Mouse (Mus musculus) heart, embryonic 11.5 days (tissue): ENCODE measurements around the gene E2f1. TPM values are rescaled to one million over a fixed set of nuclear protein-coding genes. Genes with fewer than 3 reads are reported as not detected.

Source experiments
- ATAC-seq: fragments of 200-750 bp; cut with Nextera tagmentation; replicated peaks from 2 replicates; pipeline ENCODE4 v1.8.0; 2017; ENCODE audit warnings: moderate library complexity; ENCODE audit not compliant: insufficient number of reproducible peaks, low FRiP score, low TSS enrichment
- H3K27ac ChIP-seq: fragments of 300-500 bp; sonication (generic); 2 replicates; pipeline ENCODE4 v1.5.1; 2014; ENCODE audit warnings: mild to moderate bottlenecking, low read depth, low read length
- H3K27me3 ChIP-seq: fragments of 300-500 bp; sonication (generic); 2 replicates; pipeline ENCODE4 v1.6.1; 2014; ENCODE audit warnings: mild to moderate bottlenecking, low read length, mixed read lengths; ENCODE audit not compliant: control insufficient read depth, insufficient read depth
- H3K36me3 ChIP-seq: fragments of 300-500 bp; sonication (generic); 2 replicates; pipeline ENCODE4 v1.6.1; 2014; ENCODE audit warnings: mild to moderate bottlenecking, low read length, moderate library complexity, mixed read lengths; ENCODE audit not compliant: control insufficient read depth, insufficient read depth
- H3K4me1 ChIP-seq: fragments of 300-500 bp; sonication (generic); 2 replicates; pipeline ENCODE4 v1.6.1; 2014; ENCODE audit warnings: low read length; ENCODE audit not compliant: control insufficient read depth, insufficient read depth
- H3K4me2 ChIP-seq: fragments of 300-500 bp; sonication (generic); 2 replicates; pipeline ENCODE4 v1.6.1; 2014; ENCODE audit warnings: mild to moderate bottlenecking, moderate library complexity
- H3K4me3 ChIP-seq: fragments of 300-500 bp; sonication (generic); 2 replicates; pipeline ENCODE4 v1.5.1; 2014; ENCODE audit warnings: low read depth, low read length
- H3K9ac ChIP-seq: fragments of 300-500 bp; sonication (generic); 2 replicates; pipeline ENCODE4 v1.6.1; 2014; ENCODE audit warnings: mild to moderate bottlenecking, low read depth, low read length, moderate library complexity
- H3K9me3 ChIP-seq: fragments of 300-500 bp; sonication (generic); replicated peaks from 2 replicates; pipeline ENCODE4 v1.6.1; 2016; ENCODE audit warnings: low read length; ENCODE audit not compliant: control insufficient read depth
- WGBS: fragments of 180-500 bp; shearing (Covaris S2); extraction: QIAGEN DNeasy Blood & Tissue Kit; methylation state at CpG from one replicate; pipeline ENCODE4 v1.1.7; 2014; ENCODE audit not compliant: insufficient replicate concordance; 5-methylcytosine and 5-hydroxymethylcytosine counted together
- polyA plus RNA-seq: library from polyadenylated mRNA; unstranded; fragments of >200 nt; fragmentation: Nextera tagmentation; extraction: Ambion mirVana; gene quantifications from 2 replicates; pipeline ENCODE4 v1.2.1, GENCODE M21; 2014

E2f1 gene
- polyA plus RNA-seq, 1 experiment from 2014 or later: 6.5 TPM

DNA sequence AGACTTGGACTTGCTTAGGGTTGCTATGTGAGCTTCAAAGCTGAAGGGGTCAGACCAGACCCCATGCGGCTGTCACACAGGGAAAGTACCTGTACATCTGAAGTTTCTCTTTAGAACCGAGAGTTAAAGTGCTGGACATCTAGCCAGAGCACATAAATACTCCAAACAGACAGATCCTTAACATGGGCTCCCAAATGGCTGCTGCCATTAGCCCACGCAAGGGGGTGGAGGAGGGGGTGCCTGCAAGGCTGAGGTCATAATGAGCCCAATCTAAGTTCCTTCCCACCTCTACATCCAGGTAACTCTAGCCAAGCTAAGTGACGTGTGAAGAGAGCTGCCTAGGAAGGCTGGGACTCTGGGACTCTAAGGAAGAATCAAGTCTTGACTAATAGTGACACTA lies 18.2 kb downstream of the E2f1 start, which contains the start of gene Actl10:
Gene Actl10, plus strand, starts transcription at position 301 of the 400 bp plus-strand sequence.
- H3K36me3 ChIP-seq: no peaks in the 10 kb centered on the region
- H3K9me3 ChIP-seq: no peaks in the 10 kb centered on the region
- no peak within 1 kb of the TSS for H3K27ac ChIP-seq
- peak within 1 kb of the TSS; percentile 60 for H3K4me2 ChIP-seq
- H3K4me3 ChIP-seq: peak within 1 kb of the TSS; percentile 20
- H3K9ac ChIP-seq: no peak within 1 kb of the TSS
- peaks cover 12% of the 10 kb centered on the region; the same call in 1 of the 2 replicates for H3K4me1 ChIP-seq
- WGBS: 80% methylated on average over 4 of the region's 4 CpGs
- no peak for ATAC-seq
- H3K27me3 ChIP-seq: peaks cover 28% of the 10 kb centered on the region

DNA sequence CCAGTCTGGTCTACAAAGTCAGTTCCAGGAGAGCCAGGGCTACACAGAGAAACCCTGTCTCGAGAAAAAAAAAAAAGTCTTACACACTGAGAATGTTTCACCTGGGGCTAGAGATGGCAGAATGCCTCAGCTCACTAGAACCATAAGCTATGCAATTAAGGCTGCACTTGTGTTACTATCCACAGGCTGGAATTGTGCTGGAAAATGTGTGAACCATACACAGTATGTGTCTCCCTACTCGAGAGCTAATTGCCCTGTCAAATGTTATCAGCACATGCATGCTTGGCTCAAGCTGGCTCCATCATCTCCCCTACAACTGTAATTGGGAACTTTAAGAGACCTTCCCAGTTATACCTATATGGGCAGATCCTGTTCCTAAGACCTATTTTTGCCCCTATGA lies 18.8 kb downstream of the E2f1 start:
- Histone ChIP-seq H3K27me3 (peaks cover 28% of the 10 kb centered on the region), H3K36me3 (no peaks in the 10 kb centered on the region), H3K4me1 (peaks cover 12% of the 10 kb centered on the region; the same call in 1 of the 2 replicates), H3K27ac (no peak overlapping the region), H3K4me2 (no peak overlapping the region), H3K9ac (no peak overlapping the region), H3K9me3 (no peaks in the 10 kb centered on the region), H3K4me3 (no peak overlapping the region)
- 56% methylated on average over 2 of the region's 2 CpGs for WGBS
- no peak for ATAC-seq

DNA sequence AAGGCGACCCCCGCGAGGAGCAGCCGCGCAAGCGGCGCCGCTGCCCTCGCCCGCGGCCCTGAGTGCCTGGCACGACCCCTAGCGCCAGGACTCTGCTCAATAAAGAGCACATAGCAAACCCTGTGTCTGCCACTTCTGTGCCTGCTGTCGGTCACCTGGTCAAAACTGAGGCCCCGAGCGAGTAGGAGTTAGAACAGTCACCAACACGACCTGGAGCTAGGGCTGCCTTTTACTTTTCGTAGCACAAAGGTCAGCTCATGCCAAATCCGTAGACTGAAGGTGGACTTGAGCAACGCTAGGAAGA lies 19.9 kb downstream of the E2f1 start:
- Histone ChIP-seq H3K27ac (no peak overlapping the region), H3K9me3 (no peaks in the 10 kb centered on the region), H3K4me3 (peak overlapping the region; percentile 42), H3K27me3 (peaks cover 28% of the 10 kb centered on the region), H3K9ac (no peak overlapping the region), H3K36me3 (no peaks in the 10 kb centered on the region), H3K4me1 (peaks cover 12% of the 10 kb centered on the region; the same call in 1 of the 2 replicates), H3K4me2 (peak overlapping the region; percentile 82)
- WGBS: 14% methylated on average over 20 of the region's 20 CpGs
- no peak for ATAC-seq

DNA sequence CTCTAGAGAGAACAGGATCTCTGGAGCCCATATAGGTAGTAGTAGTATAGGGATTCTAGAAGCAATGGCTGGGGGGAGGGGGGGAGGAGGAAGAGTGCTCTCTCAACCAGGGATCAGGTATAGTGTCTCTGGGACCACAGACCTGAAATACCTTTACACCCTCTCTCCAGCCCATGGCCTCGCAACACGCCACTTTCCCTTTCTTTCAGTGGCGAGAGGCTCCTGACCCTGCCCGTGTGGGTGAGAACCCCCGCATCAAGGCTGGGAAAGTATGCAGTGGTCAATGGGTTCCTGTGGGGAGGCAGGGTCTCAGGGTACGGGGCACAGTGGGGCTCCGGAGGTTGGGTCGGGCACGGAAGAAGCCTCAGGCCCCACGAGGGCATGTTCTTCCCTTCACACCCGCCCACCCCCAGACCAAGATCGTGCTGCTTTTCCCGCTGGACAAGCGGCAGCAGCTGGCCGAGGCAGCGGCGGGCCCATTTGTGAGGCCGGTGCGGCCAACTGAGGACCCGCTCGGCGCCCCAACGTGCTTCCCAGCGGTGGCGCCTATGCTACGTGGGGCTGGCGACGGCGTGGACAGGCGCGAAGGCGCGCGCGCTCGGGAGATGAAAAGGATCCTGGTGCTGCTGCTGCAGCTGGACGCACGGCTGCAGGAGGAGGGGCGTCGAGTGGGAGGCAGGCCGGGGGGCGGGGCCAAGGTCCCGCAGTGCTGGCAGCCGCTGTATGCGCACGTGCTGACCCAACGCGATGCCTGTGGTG lies 20.4 kb downstream of the E2f1 start:
- Histone ChIP-seq H3K4me1 (peaks cover 12% of the 10 kb centered on the region; the same call in 1 of the 2 replicates), H3K9ac (peak overlapping the region; percentile 0; the same call in 1 of the 2 replicates), H3K27ac (no peak overlapping the region), H3K9me3 (no peaks in the 10 kb centered on the region), H3K4me3 (peak overlapping the region; percentile 42), H3K36me3 (no peaks in the 10 kb centered on the region), H3K27me3 (peaks cover 28% of the 10 kb centered on the region), H3K4me2 (peak overlapping the region; percentile 82)
- WGBS: 4% methylated on average over 47 of the region's 48 CpGs
- peak; percentile 66 for ATAC-seq

DNA sequence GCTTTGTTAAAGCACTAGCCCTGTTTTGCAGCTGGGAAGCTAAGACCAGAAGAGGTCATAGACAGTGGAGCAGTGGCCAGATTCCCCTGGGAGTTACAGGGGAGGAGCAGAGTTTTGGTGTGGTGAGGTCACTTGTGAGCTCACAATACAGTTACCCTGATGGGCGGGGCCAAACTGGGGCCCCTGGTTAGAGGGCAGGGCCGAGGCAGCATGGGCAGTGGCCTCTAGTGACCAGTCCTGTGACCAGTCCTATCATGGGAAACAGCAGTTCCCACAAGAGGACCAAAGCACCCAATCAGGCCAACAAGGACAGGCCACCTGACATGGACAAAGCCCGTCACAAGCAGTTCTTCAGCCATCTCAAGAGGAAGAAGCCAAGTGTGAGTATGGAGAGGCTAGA lies 21.0 kb downstream of the E2f1 start:
- H3K4me2 ChIP-seq: peak overlapping the region; percentile 82; the same call in 1 of the 2 replicates
- H3K9ac ChIP-seq: no peak overlapping the region
- no peaks in the 10 kb centered on the region for H3K9me3 ChIP-seq
- H3K27me3 ChIP-seq: peaks cover 28% of the 10 kb centered on the region
- no peaks in the 10 kb centered on the region for H3K36me3 ChIP-seq
- ATAC-seq: peak; percentile 26; the same call in 1 of the 2 replicates
- 47% methylated on average over 3 of the region's 3 CpGs for WGBS
- H3K4me3 ChIP-seq: no peak overlapping the region
- H3K4me1 ChIP-seq: peaks cover 12% of the 10 kb centered on the region; the same call in 1 of the 2 replicates
- no peak overlapping the region for H3K27ac ChIP-seq

DNA sequence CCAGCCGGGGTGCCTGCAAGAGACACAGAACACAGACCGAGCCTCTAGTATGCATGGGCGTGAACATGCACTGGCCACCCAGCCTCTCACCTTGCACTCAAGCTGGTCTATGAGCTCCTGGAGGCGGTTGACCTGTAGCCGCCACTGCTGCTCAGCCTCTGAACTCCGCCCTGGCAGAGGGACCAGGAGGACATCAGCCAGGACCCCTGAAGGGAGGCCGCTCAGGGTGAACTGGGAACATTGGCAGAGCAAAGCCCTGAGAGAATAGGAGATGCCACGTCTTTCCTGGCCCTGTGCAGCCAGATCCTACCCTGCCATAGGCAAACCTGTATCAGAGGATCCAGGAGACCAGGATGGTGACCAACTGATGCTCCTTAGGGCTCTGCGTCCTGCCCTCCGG lies 23.0 kb downstream of the E2f1 start, which contains the start of gene 1700003F12Rik:
Gene 1700003F12Rik, plus strand, starts transcription at position 375 of the 400 bp plus-strand sequence.
- peaks cover 2% of the 10 kb centered on the region; the same call in 1 of the 2 replicates for H3K4me1 ChIP-seq
- ATAC-seq: no peak
- H3K9me3 ChIP-seq: no peaks in the 10 kb centered on the region
- WGBS: 88% methylated on average over 10 of the region's 10 CpGs
- no peak within 1 kb of the TSS for H3K4me3 ChIP-seq
- H3K9ac ChIP-seq: no peak within 1 kb of the TSS
- peaks cover 20% of the 10 kb centered on the region for H3K27me3 ChIP-seq
- no peaks in the 10 kb centered on the region for H3K36me3 ChIP-seq
- H3K27ac ChIP-seq: no peak within 1 kb of the TSS
- no peak within 1 kb of the TSS for H3K4me2 ChIP-seq

DNA sequence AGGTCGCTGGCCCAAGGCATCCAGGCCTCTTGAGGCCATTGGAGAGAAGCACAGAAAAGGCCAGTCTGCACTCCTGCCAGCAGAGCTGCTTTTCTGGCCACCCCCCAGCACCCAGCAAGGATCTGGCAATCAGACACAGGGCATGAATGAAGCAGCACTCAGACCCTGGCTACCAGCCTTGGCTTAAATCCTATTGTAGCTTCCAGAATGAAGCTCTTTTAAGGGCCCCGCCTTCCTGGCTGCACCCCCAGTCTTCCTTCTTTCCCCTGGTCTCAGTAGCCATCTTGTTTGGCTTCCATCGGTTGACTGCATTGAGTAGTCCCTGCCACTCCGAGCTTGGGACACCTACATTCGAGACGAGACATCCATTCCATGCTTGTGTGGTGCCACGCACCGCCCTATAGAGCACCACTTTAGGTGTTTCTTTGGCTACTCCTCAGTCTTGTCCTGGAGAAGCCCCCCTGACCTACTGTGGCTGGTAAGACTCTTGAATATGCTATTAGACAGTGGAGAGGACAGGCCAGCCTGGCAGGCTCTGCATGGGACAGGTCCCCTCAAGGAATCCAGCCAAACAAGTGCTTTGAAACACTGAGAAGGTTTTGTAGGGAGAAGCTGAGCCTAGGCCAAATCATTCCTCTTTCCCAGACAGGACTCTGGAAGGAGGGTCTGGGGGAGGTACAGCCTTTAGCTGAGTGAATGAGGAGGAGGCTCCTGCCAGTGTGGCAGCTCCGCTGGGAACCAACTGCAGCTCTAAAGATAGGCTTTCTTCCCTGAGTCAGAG lies 25.9 kb downstream of the E2f1 start:
- Histone ChIP-seq H3K27ac (no peak overlapping the region), H3K4me2 (no peak overlapping the region), H3K4me3 (no peak overlapping the region), H3K27me3 (no peaks in the 10 kb centered on the region), H3K36me3 (no peaks in the 10 kb centered on the region), H3K4me1 (0 out of 2 replicates have a peak, but pooled peaks cover 3% of the 10 kb centered on the region), H3K9me3 (no peaks in the 10 kb centered on the region), H3K9ac (no peak overlapping the region)
- ATAC-seq: no peak
- WGBS: 80% methylated on average over 9 of the region's 9 CpGs

DNA sequence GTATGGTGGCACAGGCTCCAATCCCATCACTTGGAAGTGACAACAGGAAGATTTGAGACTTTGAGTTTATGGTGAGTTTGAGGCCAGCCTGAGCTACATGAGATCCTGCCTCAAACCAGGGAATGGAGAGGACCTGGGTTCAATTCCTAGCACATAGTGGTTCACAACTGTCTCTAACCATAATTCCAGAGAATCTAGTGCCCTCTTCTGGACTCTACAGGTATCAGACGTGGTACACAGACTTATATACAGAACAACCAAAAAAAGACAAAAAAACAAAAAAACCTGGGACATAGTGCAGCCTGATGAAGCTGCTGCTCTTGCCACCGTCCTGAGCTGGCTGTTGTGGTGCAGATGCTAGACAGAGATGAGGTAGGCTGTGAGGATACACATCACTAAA lies 28.1 kb downstream of the E2f1 start:
- no peak overlapping the region for H3K27ac ChIP-seq
- no peak for ATAC-seq
- H3K27me3 ChIP-seq: no peaks in the 10 kb centered on the region
- H3K4me2 ChIP-seq: no peak overlapping the region
- no peak overlapping the region for H3K9ac ChIP-seq
- no peak overlapping the region for H3K4me3 ChIP-seq
- no peaks in the 10 kb centered on the region for H3K9me3 ChIP-seq
- H3K4me1 ChIP-seq: 0 out of 2 replicates have a peak, but pooled peaks cover 4% of the 10 kb centered on the region
- 76% methylated on average over 2 of the region's 2 CpGs for WGBS
- no peaks in the 10 kb centered on the region for H3K36me3 ChIP-seq
